Mouse (Mus musculus): ENCODE results near the gene Nvl. TPM values are rescaled to one million over a fixed set of nuclear protein-coding genes. Genes with fewer than 3 reads are reported as not detected.

Nvl gene
- polyA plus RNA-seq (2014; fragmentation: Illumina TruSeq; extraction: RNeasy Lipid Tissue Mini Kit (QIAGEN cat#74804); ENCODE audit: insufficient read depth, low read depth, low replicate concordance) = 5.4 TPM

DNA sequence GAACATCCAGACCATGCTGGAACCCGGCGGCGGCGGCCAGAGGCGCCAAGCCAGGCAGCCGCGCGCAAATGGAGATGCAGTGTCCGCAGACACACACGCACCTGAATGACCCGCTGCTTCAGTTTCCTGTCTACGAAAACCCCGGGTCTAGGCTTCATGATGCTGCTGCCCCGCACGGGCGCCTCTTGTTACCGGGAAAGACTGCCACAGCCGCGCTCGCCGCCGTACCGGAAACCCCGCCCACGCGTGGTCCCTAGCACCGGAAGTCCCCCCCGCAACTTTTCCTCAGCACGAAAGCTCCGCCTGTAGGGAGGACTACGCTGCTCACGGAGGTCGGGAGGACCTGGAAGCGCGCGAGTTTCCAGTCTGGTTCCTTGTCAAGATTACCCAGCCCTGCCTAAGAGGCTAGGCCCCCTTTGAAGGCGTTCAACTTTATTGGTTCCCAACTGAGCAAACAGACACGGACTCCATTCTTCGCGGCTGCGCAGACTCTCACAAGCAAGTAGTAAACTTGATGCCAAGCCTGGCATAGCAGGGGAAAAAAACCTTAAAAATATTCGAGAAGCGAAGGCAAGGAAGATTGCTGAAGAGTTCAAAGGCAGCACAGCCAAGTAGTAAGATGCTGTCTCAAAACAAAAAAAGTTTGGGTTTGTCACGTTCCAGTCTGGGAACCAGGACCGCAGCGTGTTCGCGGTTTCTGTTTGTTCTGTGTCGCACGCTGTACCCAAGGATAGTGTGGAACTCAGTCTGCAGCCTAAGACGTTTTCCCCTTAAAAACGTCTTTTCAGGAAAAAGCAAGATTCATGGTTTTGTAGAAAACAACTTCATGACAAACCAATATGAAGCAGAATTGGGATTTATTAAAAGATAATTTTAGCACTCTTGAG is at the start of gene Nvl, which contains the start of gene Cnih4:
Gene Nvl (minus strand): TSS at position 255 of the 887 bp plus-strand sequence.
Gene Cnih4 (plus strand): TSS at position 744 of the 887 bp plus-strand sequence.

DNA sequence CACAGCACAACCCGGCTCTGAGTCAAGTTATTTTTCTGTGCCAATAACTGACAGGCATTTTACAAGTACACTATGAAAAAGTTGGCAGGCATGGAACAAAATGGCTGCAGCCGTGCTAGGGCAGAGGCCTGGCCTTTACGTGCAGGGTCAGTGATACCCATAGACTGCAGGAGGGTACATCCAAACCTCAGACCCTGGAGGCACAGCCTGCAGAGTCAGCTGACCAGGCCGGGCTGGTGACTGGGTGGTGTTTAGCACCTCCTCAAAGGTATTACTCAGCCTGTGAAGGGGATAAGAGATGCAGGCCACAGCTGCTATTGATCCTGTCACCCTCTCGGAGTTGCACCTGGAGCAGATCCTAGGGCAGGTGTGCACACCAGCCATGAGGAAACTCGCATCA is 93.1 kb downstream of the Nvl start, which contains the start of gene 9130409I23Rik:
Gene 9130409I23Rik (plus strand): TSS at position 301 of the 400 bp plus-strand sequence.

Other genes starting within 250 kb of the Nvl start
- 38.1 TPM for gene Pycr2, start 239.9 kb downstream of the Nvl start, polyA plus RNA-seq (2014; fragmentation: Illumina TruSeq; extraction: RNeasy Lipid Tissue Mini Kit (QIAGEN cat#74804); ENCODE audit: insufficient read depth, low read depth, low replicate concordance)
- gene Lefty1, start 209.2 kb downstream of the Nvl start, polyA plus RNA-seq (2014; fragmentation: Illumina TruSeq; extraction: RNeasy Lipid Tissue Mini Kit (QIAGEN cat#74804); ENCODE audit: insufficient read depth, low read depth, low replicate concordance) = 4.6 TPM
- 24.2 TPM for gene Tmem63a, start 201.9 kb downstream of the Nvl start, polyA plus RNA-seq (2014; fragmentation: Illumina TruSeq; extraction: RNeasy Lipid Tissue Mini Kit (QIAGEN cat#74804); ENCODE audit: insufficient read depth, low read depth, low replicate concordance)
- 142 TPM for gene Ephx1, start 123.3 kb downstream of the Nvl start, polyA plus RNA-seq (2014; fragmentation: Illumina TruSeq; extraction: RNeasy Lipid Tissue Mini Kit (QIAGEN cat#74804); ENCODE audit: insufficient read depth, low read depth, low replicate concordance)
- not detected for gene 9130409I23Rik, start 93.0 kb downstream of the Nvl start, polyA plus RNA-seq (2014; fragmentation: Illumina TruSeq; extraction: RNeasy Lipid Tissue Mini Kit (QIAGEN cat#74804); ENCODE audit: insufficient read depth, low read depth, low replicate concordance)
- 52.9 TPM for gene Cnih4, start 489 bp upstream of the Nvl start, polyA plus RNA-seq (2014; fragmentation: Illumina TruSeq; extraction: RNeasy Lipid Tissue Mini Kit (QIAGEN cat#74804); ENCODE audit: insufficient read depth, low read depth, low replicate concordance)
- gene Wdr26, start 67.8 kb upstream of the Nvl start, polyA plus RNA-seq (2014; fragmentation: Illumina TruSeq; extraction: RNeasy Lipid Tissue Mini Kit (QIAGEN cat#74804); ENCODE audit: insufficient read depth, low read depth, low replicate concordance) = 24.2 TPM
- not detected for gene Cnih3, start 208.4 kb upstream of the Nvl start, polyA plus RNA-seq (2014; fragmentation: Illumina TruSeq; extraction: RNeasy Lipid Tissue Mini Kit (QIAGEN cat#74804); ENCODE audit: insufficient read depth, low read depth, low replicate concordance)